Mouse (Mus musculus) thymus, adult 2 months (tissue): ENCODE results near the gene Rsph14. TPM values are rescaled to one million over a fixed set of nuclear protein-coding genes. Genes with fewer than 3 reads are reported as not detected.
A peak's percentile ranks its signal among the peaks of the same experiment; 100 is the strongest.

ENCODE experiments used
- DNase-seq: peaks from one replicate; pipeline ENCODE4 v3.0.0; 2021
- H3K27ac ChIP-seq: fragments of 200-500 bp; 2 replicates; pipeline ENCODE4 v1.5.1; 2012; ENCODE audit warnings: low read length, control low read depth; ENCODE audit not compliant: control insufficient read depth, insufficient read depth
- H3K27me3 ChIP-seq: fragments of 200-500 bp; 2 replicates; pipeline ENCODE4 v1.6.1; 2012; ENCODE audit warnings: mild to moderate bottlenecking, low read length, moderate library complexity, mixed read lengths; ENCODE audit not compliant: control insufficient read depth, insufficient read depth
- H3K36me3 ChIP-seq: fragments of 200-500 bp; 2 replicates; pipeline ENCODE4 v1.6.1; 2012; ENCODE audit warnings: mild to moderate bottlenecking, low read length, moderate library complexity; ENCODE audit not compliant: control insufficient read depth, insufficient read depth
- H3K4me1 ChIP-seq: fragments of 200-500 bp; replicated peaks from 2 replicates; pipeline ENCODE4 v1.6.1; 2012; ENCODE audit warnings: low read length; ENCODE audit not compliant: control insufficient read depth, insufficient read depth
- H3K4me3 ChIP-seq: fragments of 200-500 bp; 2 replicates; pipeline ENCODE4 v1.5.1; 2012; ENCODE audit warnings: mild to moderate bottlenecking, low read length, control low read depth, moderate library complexity; ENCODE audit not compliant: control insufficient read depth, insufficient read depth
- CTCF ChIP-seq: fragments of 200-500 bp; IDR thresholded peaks from 2 replicates; pipeline ENCODE4 v1.5.1; 2012; ENCODE audit warnings: mild to moderate bottlenecking, control low read depth, low read length, moderate library complexity, borderline replicate concordance; ENCODE audit not compliant: control insufficient read depth, poor library complexity, insufficient read depth; ENCODE audit errors: extremely low read depth
- POLR2A ChIP-seq: fragments of 200-500 bp; IDR thresholded peaks from 2 replicates; pipeline ENCODE4 v1.6.1; 2012; ENCODE audit warnings: mild to moderate bottlenecking, low read length, control low read depth, moderate library complexity; ENCODE audit not compliant: control insufficient read depth, poor library complexity, insufficient read depth; ENCODE audit errors: extremely low read depth
- WGBS: fragments of 180-500 bp; shearing (Covaris S2); methylation state at CpG from one replicate; pipeline ENCODE4 v1.1.7; 2018; 5-methylcytosine and 5-hydroxymethylcytosine counted together
- polyA plus RNA-seq: library from polyadenylated mRNA; depleted of rRNA; stranded (reverse); fragments of >200 nt; gene quantifications from 2 replicates; pipeline ENCODE4 v1.2.3, GENCODE M21; 2012

Rsph14 gene
- polyA plus RNA-seq, 1 experiment = not detected

GRCm38 (mm10) chr10:75026491-75026890 is 5.9 kb downstream of the Rsph14 start:
- Histone ChIP-seq H3K4me3 (no peak overlapping the region), H3K27ac (no peak overlapping the region), H3K4me1 (no peaks in the 10 kb centered on the region), H3K27me3 (no peaks in the 10 kb centered on the region), H3K36me3 (no peaks in the 10 kb centered on the region)
- no peak for DNase-seq
- TF ChIP-seq POLR2A (no peak), CTCF (no peak)
- WGBS = 85% methylated on average over 8 of the region's 8 CpGs

GRCm38 (mm10) chr10:75021138-75021537 is 11.2 kb downstream of the Rsph14 start:
- Histone ChIP-seq H3K36me3 (no peaks in the 10 kb centered on the region), H3K27me3 (no peaks in the 10 kb centered on the region), H3K27ac (no peak overlapping the region), H3K4me1 (no peaks in the 10 kb centered on the region), H3K4me3 (no peak overlapping the region)
- no peak for TF ChIP-seq POLR2A
- TF ChIP-seq CTCF = peak; percentile 65; the same call in 1 of the 2 replicates
- DNase-seq = peak; percentile 69
- WGBS = 13% methylated on average over 6 of the region's 6 CpGs

- Histone ChIP-seq H3K4me1 (no peaks in the 10 kb centered on the region), H3K36me3 (no peaks in the 10 kb centered on the region), H3K4me3 (no peak overlapping the region), H3K27me3 (no peaks in the 10 kb centered on the region), H3K27ac (no peak overlapping the region)
- WGBS = 94% methylated on average over 2 of the region's 2 CpGs
- DNase-seq = no peak
- no peak for TF ChIP-seq POLR2A
- no peak for TF ChIP-seq CTCF
Measured at GRCm38 (mm10) chr10:75020271-75020670, 12.1 kb downstream of the Rsph14 start.

GRCm38 (mm10) chr10:75016481-75016880 is 15.9 kb downstream of the Rsph14 start:
- no peak overlapping the region for H3K27ac ChIP-seq
- H3K4me3 ChIP-seq = no peak overlapping the region
- DNase-seq = no peak
- no peaks in the 10 kb centered on the region for H3K4me1 ChIP-seq
- H3K27me3 ChIP-seq = no peaks in the 10 kb centered on the region
- 94% methylated on average over 4 of the region's 4 CpGs for WGBS
- no peak for TF ChIP-seq CTCF
- no peaks in the 10 kb centered on the region for H3K36me3 ChIP-seq

GRCm38 (mm10) chr10:75015465-75015864 is 16.9 kb downstream of the Rsph14 start:
- Histone ChIP-seq H3K27ac (no peak overlapping the region), H3K36me3 (no peaks in the 10 kb centered on the region), H3K4me1 (no peaks in the 10 kb centered on the region), H3K4me3 (no peak overlapping the region), H3K27me3 (no peaks in the 10 kb centered on the region)
- no peak for TF ChIP-seq POLR2A
- no peak for TF ChIP-seq CTCF
- WGBS = 81% methylated on average over 14 of the region's 14 CpGs
- no peak for DNase-seq

- Histone ChIP-seq H3K36me3 (no peaks in the 10 kb centered on the region), H3K4me1 (no peaks in the 10 kb centered on the region), H3K27me3 (no peaks in the 10 kb centered on the region), H3K27ac (no peak overlapping the region), H3K4me3 (no peak overlapping the region)
- 96% methylated on average over 15 of the region's 15 CpGs for WGBS
- no peak for DNase-seq
- TF ChIP-seq POLR2A (no peak), CTCF (no peak)
Measured at GRCm38 (mm10) chr10:75010704-75011103, 21.7 kb downstream of the Rsph14 start.
